Mouse (Mus musculus) embryonic facial prominence, embryonic 10.5 days (tissue): ENCODE measurements around the gene Gyg. TPM values are rescaled to one million over a fixed set of nuclear protein-coding genes. Genes with fewer than 3 reads are reported as not detected.

ENCODE experiments used
- polyA plus RNA-seq: library from polyadenylated mRNA; unstranded; fragments of >200 nt; fragmentation: Nextera tagmentation; extraction: Ambion mirVana; gene quantifications from 2 replicates; pipeline ENCODE4 v1.2.1, GENCODE M21; 2016

Gene Gyg
- polyA plus RNA-seq, 1 experiment from 2014 or later: 40.8 TPM

Other genes with a start within 250 kb of the Gyg start
- 3.8 and 4.2 TPM in 2 replicates for gene Cp, start 198.3 kb downstream of the Gyg start, polyA plus RNA-seq
- 9.0 and 10.5 TPM in 2 replicates for gene Hps3, start 120.0 kb downstream of the Gyg start, polyA plus RNA-seq
- 18.1 and 20.7 TPM in 2 replicates for gene Hltf, start 97.5 kb downstream of the Gyg start, polyA plus RNA-seq
- gene Cpa3, start 86.9 kb upstream of the Gyg start, polyA plus RNA-seq: 0.10 TPM in 1 of 2 replicates, not detected in the other
- not detected in 2 replicates for gene Cpb1, start 120.4 kb upstream of the Gyg start, polyA plus RNA-seq
- not detected in 2 replicates for gene Agtr1b, start 211.9 kb upstream of the Gyg start, polyA plus RNA-seq